Mouse (Mus musculus): ENCODE results near the gene Phc3.
A peak's percentile ranks its signal among the peaks of the same experiment; 100 is the strongest.
"Not testable (repeated sequence)": the region's sequence is repeated elsewhere in the genome, so short reads cannot be mapped to it uniquely, and the experiment has no call there.

Phc3 gene

DNA sequence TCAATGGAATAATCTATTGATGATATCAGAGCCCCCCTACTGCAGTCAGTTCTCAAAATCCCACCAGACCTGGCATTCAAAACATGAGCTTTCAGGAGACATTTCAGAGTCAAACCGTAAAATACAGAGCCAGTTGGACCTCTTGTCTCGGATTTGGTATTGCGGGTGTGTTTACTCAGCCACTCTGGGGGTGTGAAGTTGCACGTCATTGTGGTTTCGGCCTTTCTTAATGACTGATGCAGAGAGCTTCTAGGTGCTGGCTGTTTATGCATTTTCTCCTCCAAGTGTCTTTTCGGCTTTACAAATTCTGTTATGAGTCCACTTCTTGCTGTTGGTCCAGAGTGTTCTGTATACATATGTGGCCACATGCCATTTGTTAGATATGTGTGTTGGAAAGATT lies 92.5 kb downstream of the Phc3 start:
- no peak for DNase-seq (ENCODE audit: extremely low read depth, low read depth)

- no peak for DNase-seq (ENCODE audit: extremely low read depth, low read depth)
Measured at GRCm38 (mm10) chr3:30869995-30870394, 99.2 kb downstream of the Phc3 start.

GRCm38 (mm10) chr3:30868625-30869024 lies 100.6 kb downstream of the Phc3 start:
- no peak for DNase-seq (ENCODE audit: extremely low read depth, low read depth)

DNA sequence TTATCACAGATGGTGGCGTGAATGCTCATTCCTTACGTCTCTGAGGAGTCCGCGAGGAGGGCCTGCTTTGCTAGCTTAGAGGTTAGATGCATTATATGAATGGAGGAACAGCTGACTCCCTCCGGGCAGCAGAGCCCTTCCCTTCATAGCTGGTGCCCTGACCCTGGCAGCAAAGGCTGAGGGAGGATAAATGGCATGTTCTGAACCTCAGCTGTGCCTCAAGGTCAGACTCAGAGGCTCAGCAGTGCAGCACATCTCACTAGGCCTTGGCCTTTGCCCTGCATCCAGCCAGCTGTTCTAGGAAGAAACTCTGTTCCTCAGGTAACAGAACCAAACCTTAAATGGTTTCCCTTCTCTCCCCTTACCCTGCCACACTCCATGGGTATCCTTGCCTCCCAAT lies 101.0 kb downstream of the Phc3 start:
- DNase-seq (ENCODE audit: extremely low read depth, low read depth): no peak

DNA sequence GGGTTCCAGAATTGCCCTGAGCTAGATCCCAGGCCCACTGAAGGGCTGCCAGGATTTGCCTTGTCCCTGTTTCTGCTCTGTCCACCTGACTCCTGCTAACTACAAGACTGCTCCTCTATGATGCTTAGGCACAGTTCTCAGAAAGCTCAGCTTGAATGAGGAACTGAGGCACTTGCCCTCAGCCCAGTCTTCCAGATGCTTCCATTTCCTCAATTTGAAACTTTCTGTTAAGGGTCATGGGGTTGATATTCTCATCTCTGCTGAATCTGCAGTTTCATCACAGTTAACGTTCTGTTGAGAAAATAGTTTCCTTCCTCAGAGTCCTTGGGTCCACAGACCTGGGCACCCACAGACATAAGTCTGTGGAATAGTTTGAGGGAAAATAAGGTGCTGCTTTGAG lies 104.6 kb downstream of the Phc3 start:
- peak; percentile 31 for DNase-seq (ENCODE audit: extremely low read depth, low read depth)

DNA sequence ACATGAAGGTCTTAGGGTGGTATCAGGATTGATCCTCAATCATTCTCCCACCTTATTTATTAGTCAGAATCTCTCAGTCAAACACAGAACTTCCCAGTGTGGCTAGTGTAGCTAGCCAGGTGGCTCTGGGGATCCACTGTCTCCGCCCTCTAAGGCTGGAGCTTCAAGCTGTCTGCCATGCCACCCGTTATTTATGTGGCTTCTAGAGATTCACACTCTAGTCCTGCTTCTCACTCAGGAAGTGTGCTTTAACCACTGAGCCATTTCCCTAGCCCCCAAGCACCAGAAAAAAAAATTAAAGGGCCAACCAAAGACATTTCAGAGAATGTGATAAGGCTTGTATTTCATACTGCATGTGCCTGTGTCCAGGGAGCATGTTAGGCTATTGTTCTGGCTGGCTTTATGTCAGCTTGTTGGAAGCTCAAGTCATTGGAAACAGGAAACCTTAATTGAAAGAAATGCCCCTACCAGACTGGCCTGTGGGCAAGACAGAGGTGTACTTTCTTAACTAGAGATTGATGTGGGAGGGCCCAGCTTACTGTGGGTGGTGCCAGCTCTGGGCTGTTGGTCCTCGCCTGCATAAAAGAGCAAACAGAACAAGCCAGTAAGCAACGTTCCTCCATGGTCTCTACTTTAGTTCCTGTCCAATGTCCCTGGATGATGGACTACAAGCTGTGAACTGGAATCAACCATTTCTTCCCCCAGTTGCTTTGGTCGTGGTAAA lies 105.3 kb downstream of the Phc3 start:
- no peak for DNase-seq (ENCODE audit: extremely low read depth, low read depth)

GRCm38 (mm10) chr3:30860705-30861104 lies 108.5 kb downstream of the Phc3 start:
- DNase-seq (ENCODE audit: extremely low read depth, low read depth): no peak

DNA sequence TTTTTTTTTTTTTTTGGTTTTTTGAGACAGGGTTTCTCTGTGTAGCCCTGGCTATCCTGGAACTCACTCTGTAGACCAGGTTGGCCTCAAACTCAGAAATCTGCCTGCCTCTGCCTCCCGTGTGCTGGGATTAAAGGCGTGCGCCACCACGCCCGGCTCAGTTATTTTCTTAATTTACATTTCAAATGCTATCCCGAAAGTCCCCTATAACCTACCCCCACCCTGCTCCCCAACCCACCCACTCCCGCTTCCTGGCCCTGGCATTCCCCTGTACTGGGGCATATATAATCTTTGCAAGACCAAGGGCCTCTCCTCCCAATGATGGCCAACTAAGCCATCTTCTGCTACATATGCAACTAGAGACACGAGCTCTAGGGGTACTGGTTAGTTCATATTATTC lies 109.6 kb downstream of the Phc3 start:
- not testable (repeated sequence) for DNase-seq (ENCODE audit: extremely low read depth, low read depth)

DNA sequence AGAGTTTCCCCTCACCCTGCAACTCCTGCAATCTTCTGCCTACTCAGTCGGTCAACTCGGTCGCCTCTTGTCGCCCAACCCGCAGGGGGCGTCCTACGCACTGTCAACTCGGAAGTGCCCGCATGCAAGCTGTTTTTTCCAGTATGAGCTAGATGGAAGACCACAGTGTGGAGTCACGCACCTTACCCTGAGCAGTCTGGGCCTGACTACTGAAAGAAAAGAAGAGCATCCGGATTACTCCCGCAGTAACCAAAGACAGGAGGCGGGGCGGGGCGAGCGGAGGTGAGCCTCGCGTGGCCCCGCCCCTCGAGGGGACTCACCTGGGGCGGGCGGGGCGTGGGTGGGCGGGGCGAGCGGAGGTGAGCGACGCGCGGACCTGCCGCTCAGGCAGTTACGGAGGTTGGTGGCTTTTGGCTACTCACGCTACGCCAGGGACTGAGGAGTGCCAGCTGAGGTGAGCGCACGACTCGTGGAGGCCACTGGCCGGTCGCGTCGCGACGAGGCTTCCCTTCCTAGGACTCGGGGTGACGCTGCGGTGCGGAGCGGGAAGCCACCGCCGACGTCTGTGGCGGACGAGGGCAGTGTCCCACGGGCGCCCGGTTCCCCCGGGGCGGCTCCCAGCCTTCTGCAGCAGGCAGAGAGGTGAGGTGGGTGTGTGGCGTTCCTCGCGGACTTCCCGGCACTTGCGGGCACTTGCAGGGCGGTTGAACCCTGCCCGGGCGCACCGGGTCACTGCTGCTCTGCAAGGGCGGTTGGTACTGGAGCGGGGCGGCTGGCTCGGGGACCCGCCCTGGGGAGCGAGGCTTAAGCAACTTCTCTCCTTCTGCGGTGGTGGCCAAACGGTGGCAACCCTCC lies 113.4 kb downstream of the Phc3 start, which contains the start of gene Gpr160:
Gpr160 (plus strand) TSS at position 347 of the 855 bp plus-strand sequence.
- DNase-seq (ENCODE audit: extremely low read depth, low read depth): peak; percentile 50

DNA sequence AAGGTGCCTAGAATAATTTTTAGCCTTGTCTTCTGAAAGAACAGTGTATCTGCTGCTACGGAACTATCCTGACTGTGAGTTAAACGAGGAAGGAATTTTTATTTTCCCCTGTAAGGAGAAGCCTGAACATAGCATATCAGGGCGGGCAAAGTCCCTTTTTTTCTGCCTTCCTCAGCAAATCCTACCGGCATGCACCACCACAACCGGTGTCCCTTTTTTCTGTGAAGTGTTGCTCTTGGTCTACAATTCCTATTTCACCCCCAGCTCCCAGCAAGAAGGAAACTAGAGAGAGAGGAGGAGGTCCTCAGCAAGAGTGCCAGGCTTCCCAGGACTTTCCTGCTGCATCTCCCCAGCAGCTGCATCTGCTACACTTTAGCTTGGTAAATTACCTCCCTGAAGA lies 115.6 kb downstream of the Phc3 start:
- no peak for DNase-seq (ENCODE audit: extremely low read depth, low read depth)

DNA sequence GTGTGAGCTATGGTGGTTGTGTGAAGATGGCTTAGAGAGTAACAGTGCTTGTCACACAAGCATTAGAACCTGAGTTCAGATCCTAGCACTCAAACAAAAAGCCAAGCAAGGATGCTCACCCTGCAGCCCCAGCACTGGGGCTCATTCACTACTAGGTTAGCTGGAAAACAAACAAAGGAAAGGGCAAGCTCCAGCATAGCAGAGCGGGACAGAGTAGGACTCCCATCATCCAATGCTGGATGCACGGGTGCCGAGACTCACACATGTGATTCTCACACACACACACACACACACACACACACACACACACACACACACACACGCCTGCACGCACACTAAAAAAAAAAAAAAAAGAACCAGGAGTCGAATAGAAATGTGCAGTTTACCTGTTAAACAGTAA lies 117.8 kb downstream of the Phc3 start:
- DNase-seq (ENCODE audit: extremely low read depth, low read depth): no peak
